In the genomic region with DNA sequence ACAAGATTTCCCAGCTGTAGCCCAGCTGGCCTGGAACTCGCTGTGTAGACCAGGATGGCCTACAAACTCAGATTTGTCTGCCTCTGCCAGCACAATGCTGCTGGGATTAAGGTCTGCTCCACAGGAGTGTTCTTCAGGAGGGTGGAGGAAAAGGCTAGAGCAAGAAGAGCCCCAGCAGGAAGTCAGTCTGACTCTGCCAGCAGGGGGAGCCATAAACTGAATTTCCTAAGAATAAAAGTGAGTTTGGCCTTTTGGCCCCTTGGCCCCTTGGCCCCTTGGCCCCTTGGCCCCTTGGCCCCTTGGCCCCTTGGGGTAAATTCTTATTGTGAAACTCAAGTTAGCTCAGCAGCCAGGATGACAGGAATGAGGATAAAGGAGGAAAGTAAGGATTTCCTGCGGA, we compare ENCODE assay signal across 10 mouse cellular contexts. TPM values are rescaled to one million over a fixed set of nuclear protein-coding genes. Genes with fewer than 3 reads are reported as not detected.
DNase-seq lines count a peak whose midpoint lies in the region; ATAC-seq and TF ChIP-seq lines count a peak whose summit lies in the region.
"Had no signal": no experiment of that assay in that cellular context is flagged by ENCODE, and none has a peak within 500 bp of the region (broad histone marks: within the 10 kb centered on the region; RNA-seq: fewer than 3 reads in every experiment).

No protein-coding gene starts in this region.

- H3K36me3 ChIP-seq in limb, embryonic 11.5 days (ENCODE audit: control insufficient read depth, insufficient read depth, low read length): no peaks in the 10 kb centered on the region
- no peaks in the 10 kb centered on the region for H3K36me3 ChIP-seq in limb, embryonic 10.5 days
- H3K36me3 ChIP-seq: limb, embryonic 13.5 days had no signal

- H3K27me3 ChIP-seq in cerebellum, adult 2 months (ENCODE audit: control insufficient read depth, insufficient read depth, low read length): no peaks in the 10 kb centered on the region
- H3K27me3 ChIP-seq in limb, embryonic 11.5 days (ENCODE audit: control insufficient read depth, insufficient read depth, low read length): no peaks in the 10 kb centered on the region
- H3K27me3 ChIP-seq in limb, embryonic 10.5 days (ENCODE audit: low read depth, poor library complexity, severe bottlenecking): peaks cover 41% of the 10 kb centered on the region
- H3K27me3 ChIP-seq: CH12.LX had no signal

- H3K9ac ChIP-seq in limb, embryonic 11.5 days (ENCODE audit: low read length): no peak overlapping the region
- H3K9ac ChIP-seq: limb, embryonic 13.5 days had no signal

- TF ChIP-seq POLR2A in cerebellum, adult 2 months (IDR thresholded peaks at IDR 0.05; ENCODE audit: borderline replicate concordance, insufficient read depth, low read length): no peak

- H3K4me3 ChIP-seq in cerebellum, adult 2 months (replicated peaks; ENCODE audit: insufficient read depth, low read depth, low read length): no peak overlapping the region
- H3K4me3 ChIP-seq in limb, embryonic 11.5 days (ENCODE audit: low read depth, low read length): no peak overlapping the region
- no peak overlapping the region for H3K4me3 ChIP-seq in limb, embryonic 10.5 days
- H3K4me3 ChIP-seq: limb, embryonic 13.5 days had no signal

- no peak overlapping the region for H3K4me2 ChIP-seq in limb, embryonic 11.5 days (ENCODE audit: low read depth, severe bottlenecking)
- H3K4me2 ChIP-seq: limb, embryonic 13.5 days had no signal

- no peak overlapping the region for H3K27ac ChIP-seq in cerebellum, adult 2 months (ENCODE audit: insufficient read depth, low read length)
- H3K27ac ChIP-seq in limb, embryonic 11.5 days (replicated peaks; ENCODE audit: low read depth, low read length): no peak overlapping the region
- no peak overlapping the region for H3K27ac ChIP-seq in limb, embryonic 10.5 days
- H3K27ac ChIP-seq: limb, embryonic 13.5 days had no signal

- H3K4me1 ChIP-seq in cerebellum, adult 2 months (ENCODE audit: control insufficient read depth, insufficient read depth, low read length): no peaks in the 10 kb centered on the region
- H3K4me1 ChIP-seq in limb, embryonic 11.5 days (ENCODE audit: control insufficient read depth, insufficient read depth, low read length): no peaks in the 10 kb centered on the region
- no peaks in the 10 kb centered on the region for H3K4me1 ChIP-seq in limb, embryonic 10.5 days
- H3K4me1 ChIP-seq: limb, embryonic 13.5 days had no signal

- DNase-seq in cerebellum, adult 11 months: peak; percentile 4
- no peak for DNase-seq in cerebellum, adult 2 months
- DNase-seq in limb, embryonic 11.5 days (ENCODE audit: low spot score): peak; percentile 28
- DNase-seq in limb, embryonic 10.5 days (ENCODE audit: low spot score): no peak
- DNase-seq in adrenal gland, postnatal 14 days: peak; percentile 53
- DNase-seq in kidney, postnatal 25 days: peak; percentile 47 to 58
- DNase-seq in testis, postnatal 10 days (ENCODE audit: low spot score): peak; percentile 49
- no peak for DNase-seq in left cerebral cortex, adult 11 months (ENCODE audit: low spot score)

- no peaks in the 10 kb centered on the region for H3K9me3 ChIP-seq in limb, embryonic 11.5 days (ENCODE audit: control insufficient read depth, low read length)
- H3K9me3 ChIP-seq in limb, embryonic 10.5 days (replicated peaks): no peaks in the 10 kb centered on the region
- H3K9me3 ChIP-seq: limb, embryonic 13.5 days had no signal

- no peak for TF ChIP-seq CTCF in cerebellum, adult 2 months (IDR thresholded peaks at IDR 0.05; ENCODE audit: borderline replicate concordance, insufficient read depth, low read depth, low read length)

- no peak for ATAC-seq in limb, embryonic 11.5 days (ENCODE audit: insufficient number of reproducible peaks, low FRiP score, low TSS enrichment, low read depth)

- 52% methylated on average over 2 of the region's 2 CpGs for WGBS in cerebellum, adult 2 months
- WGBS in limb, embryonic 11.5 days: 50% methylated on average over 2 of the region's 2 CpGs
- 44% methylated on average over 2 of the region's 2 CpGs for WGBS in limb, embryonic 10.5 days

RNA-seq across cellular contexts. Expression of gene Ercc6l, which starts 2.9 kb away (rescaled TPM):
- polyA plus RNA-seq in cerebellum, adult 2 months (2012; rRNA removed): 0.08 and 0.10 TPM in 2 replicates
- 25.0 and 26.4 TPM in 2 replicates for polyA plus RNA-seq in limb, embryonic 11.5 days (2014; fragmentation: Nextera tagmentation; extraction: Ambion mirVana)
- 22.7 and 23.7 TPM in 2 replicates for polyA plus RNA-seq in limb, embryonic 10.5 days (2016; fragmentation: Nextera tagmentation; extraction: Ambion mirVana)
- 2.6 TPM in 2 replicates for total RNA-seq in adrenal gland, postnatal 14 days (2021)

RNA-seq across cellular contexts. Expression of gene Rps4x, which starts 29.4 kb away (rescaled TPM):
- polyA plus RNA-seq in cerebellum, adult 2 months (2012; rRNA removed): 438 and 491 TPM in 2 replicates
- 756 and 777 TPM in 2 replicates for polyA plus RNA-seq in limb, embryonic 11.5 days (2014; fragmentation: Nextera tagmentation; extraction: Ambion mirVana)
- 679 and 777 TPM in 2 replicates for polyA plus RNA-seq in limb, embryonic 10.5 days (2016; fragmentation: Nextera tagmentation; extraction: Ambion mirVana)
- 948 and 1,120 TPM in 2 replicates for total RNA-seq in adrenal gland, postnatal 14 days (2021)

RNA-seq across cellular contexts. Expression of gene Pin4, which starts 40.5 kb away (rescaled TPM):
- polyA plus RNA-seq in cerebellum, adult 2 months (2012; rRNA removed): 42.2 and 51.5 TPM in 2 replicates
- 71.6 and 82.4 TPM in 2 replicates for polyA plus RNA-seq in limb, embryonic 11.5 days (2014; fragmentation: Nextera tagmentation; extraction: Ambion mirVana)
- polyA plus RNA-seq in limb, embryonic 10.5 days (2016; fragmentation: Nextera tagmentation; extraction: Ambion mirVana): 81.2 and 96.0 TPM in 2 replicates
- total RNA-seq in adrenal gland, postnatal 14 days (2021): 68.7 and 82.7 TPM in 2 replicates

Comparison
In these comparisons a context has a peak if more than half of its experiments do, and no peak if none do; other contexts are left out.
1. DNase-seq: peak in cerebellum, adult 11 months (single experiment), limb, embryonic 11.5 days (single experiment), adrenal gland, postnatal 14 days (single experiment), kidney, postnatal 25 days (2 of 2) and testis, postnatal 10 days (single experiment); none in cerebellum, adult 2 months (0 of 2), limb, embryonic 10.5 days (single experiment) and left cerebral cortex, adult 11 months (single experiment).
2. RNA of gene Ercc6l, which starts 2.9 kb away (polyA plus RNA-seq): 25.0 to 26.4 TPM in limb, embryonic 11.5 days and 22.7 to 23.7 TPM in limb, embryonic 10.5 days; 0.08 to 0.10 TPM in cerebellum, adult 2 months; every median in the first group is over 10 times any median in the second.